Mouse (Mus musculus): ENCODE measurements around the gene Aloxe3.
A peak's percentile ranks its signal among the peaks of the same experiment; 100 is the strongest.

- TF ChIP-seq ZMIZ1 (IDR thresholded peaks at IDR 0.05; ENCODE audit: low read depth, low read length) (no peak; the same call in 1 of the 2 replicates), POLR2A (IDR thresholded peaks at IDR 0.05; ENCODE audit: low read depth, low read length) (peak; percentile 48; the same call in 1 of the 2 replicates), E2F4 (IDR thresholded peaks at IDR 0.05; ENCODE audit: insufficient replicate concordance, low read depth, low read length) (peak; percentile 2; the same call in 1 of the 2 replicates), RCOR1 (conservative IDR thresholded peaks at IDR 0.05; ENCODE audit: low read depth, low read length) (no peak), POLR2AphosphoS2 (IDR thresholded peaks at IDR 0.05; ENCODE audit: low read depth, low read length) (0 out of 2 replicates have a peak, but pooled peaks have one; percentile 42), EP300 (IDR thresholded peaks at IDR 0.05; ENCODE audit: low read length) (no peak; the same call in 1 of the 2 replicates), CTCF (conservative IDR thresholded peaks at IDR 0.05 in 1 of 2, IDR thresholded peaks at IDR 0.05 in 1 of 2; ENCODE audit: low read depth in 2 of 2, low read length in 2 of 2) (no peak), PAX5 (IDR thresholded peaks at IDR 0.05; ENCODE audit: low read length) (no peak), GABPA (IDR thresholded peaks at IDR 0.05; ENCODE audit: insufficient replicate concordance, low read depth, low read length) (no peak; the same call in 1 of the 2 replicates), CHD2 (IDR thresholded peaks at IDR 0.05; ENCODE audit: low read length) (peak; percentile 97), ELF1 (IDR thresholded peaks at IDR 0.05; ENCODE audit: low read depth, low read length) (peak; percentile 97), USF2 (conservative IDR thresholded peaks at IDR 0.05; ENCODE audit: low read depth, low read length) (peak; percentile 85), MAX (IDR thresholded peaks at IDR 0.05; ENCODE audit: low read length) (peak; percentile 99), TBP (conservative IDR thresholded peaks at IDR 0.05; ENCODE audit: low read depth, low read length) (0 out of 2 replicates have a peak, but pooled peaks have one; percentile 14)
These were observed 30.8 kb upstream of the Aloxe3 start, which contains the start of gene Per1 for GRCm38 (mm10) chr11:69094697-69095429.

All from CH12.LX (cell line).